Mouse (Mus musculus) MEL-GATA-1-ER (cell line): ENCODE data around the gene Ap2b1.
"Not testable (repeated sequence)": the region's sequence is repeated elsewhere in the genome, so short reads cannot be mapped to it uniquely, and the experiment has no call there.

ENCODE experiments used
- DNase-seq: peaks from one replicate; pipeline ENCODE4 v3.0.0-alpha.2; 2012; ENCODE audit warnings: low read depth; ENCODE audit errors: extremely low read depth

Ap2b1 gene

DNA sequence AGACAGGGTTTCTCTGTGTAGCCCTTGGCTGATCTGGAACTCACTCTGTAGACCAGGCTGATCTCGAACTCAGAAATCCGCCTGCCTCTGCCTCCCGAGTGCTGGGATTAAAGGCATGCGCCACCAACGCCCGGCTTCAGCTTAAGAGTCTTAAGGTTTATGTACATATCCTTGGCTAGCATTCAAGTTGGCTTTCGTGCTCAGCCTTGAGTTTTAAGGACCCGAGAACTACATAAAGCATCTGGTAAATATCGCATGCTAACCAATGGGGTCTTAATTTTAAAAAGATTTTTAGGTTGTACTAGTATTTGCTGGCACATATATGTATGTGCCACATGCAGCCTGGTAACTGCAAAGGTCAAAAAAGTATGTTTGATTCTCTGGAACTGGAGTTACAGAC, 900 bp downstream of the Ap2b1 start:
- no peak for DNase-seq

DNA sequence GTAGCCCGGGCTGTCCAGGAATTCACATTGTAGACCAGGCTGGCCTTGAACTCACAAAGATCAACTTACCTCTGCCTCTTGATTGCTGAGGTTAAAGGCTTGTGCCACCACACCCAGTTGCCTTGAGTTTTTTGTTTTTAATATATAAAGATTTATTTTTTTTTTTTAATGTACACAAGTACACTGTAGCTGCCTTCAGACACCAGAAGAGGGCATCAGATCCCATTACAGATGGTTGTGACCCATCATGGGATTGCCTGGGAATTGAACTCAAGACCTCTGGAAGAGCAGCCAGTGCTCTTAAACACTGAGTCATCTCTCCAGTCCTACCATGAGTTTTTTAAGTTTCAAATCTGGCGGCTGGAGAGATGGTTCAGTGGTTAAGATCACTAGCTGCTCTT, 2.6 kb downstream of the Ap2b1 start:
- no peak for DNase-seq

DNA sequence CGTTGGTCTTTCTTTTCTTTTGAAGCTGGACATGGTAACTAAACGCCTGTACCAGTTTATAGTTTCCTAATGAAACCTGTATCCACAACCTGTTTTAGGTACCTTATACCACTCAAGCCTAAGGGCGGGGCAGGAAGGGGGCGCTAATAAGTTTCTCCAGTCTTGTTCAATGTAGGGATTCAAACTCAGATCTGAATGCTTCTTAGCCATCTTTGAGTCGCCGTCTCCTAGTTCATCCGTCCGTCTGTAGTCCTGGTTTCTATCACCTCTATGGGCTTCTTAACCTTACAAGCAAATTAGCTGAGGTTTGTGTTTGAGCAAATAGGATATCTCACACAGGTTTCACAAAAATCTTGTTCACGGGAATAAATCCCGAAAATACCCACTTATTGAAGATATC, 3.3 kb downstream of the Ap2b1 start:
- DNase-seq = no peak

DNA sequence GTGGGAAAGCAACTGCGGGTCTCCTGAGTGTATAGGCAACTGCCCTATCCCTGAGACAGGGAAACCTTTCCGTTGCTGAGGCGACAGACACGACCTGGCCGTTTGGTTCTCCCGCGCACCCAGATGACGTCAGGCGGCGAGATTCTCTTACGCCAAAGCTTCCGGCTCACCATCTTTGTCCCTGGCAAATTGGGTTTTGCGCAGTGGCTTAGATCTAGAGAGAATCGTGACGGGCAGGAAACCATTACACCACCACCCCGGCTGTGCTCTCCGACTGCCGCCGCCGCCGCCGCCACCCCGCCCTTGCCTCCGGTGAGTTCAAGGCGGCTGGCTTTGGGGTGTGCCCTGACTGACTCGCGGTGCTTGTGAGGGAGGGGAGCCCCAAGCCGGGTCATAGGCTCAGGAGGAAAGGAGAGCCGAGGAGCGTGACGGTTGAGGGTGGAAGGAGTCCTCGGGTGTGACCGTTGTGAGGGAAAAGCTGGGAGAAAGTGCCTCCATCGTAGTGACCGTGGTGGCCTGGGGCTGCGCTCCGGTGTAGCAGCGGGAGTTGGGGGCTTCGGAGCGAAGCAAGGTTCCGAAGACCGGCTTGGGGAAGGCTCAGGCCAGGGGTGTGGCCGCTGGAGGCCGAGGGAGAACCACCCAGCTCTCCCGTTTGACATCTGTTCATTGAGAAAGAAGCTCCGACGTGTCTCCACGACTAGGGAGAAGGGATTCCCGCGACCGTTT, 3.9 kb downstream of the Ap2b1 start, which contains the start of gene Pex12:
Gene Pex12 (minus strand): TSS at position 61 of the 726 bp plus-strand sequence.
- peak; percentile 93 for DNase-seq

DNA sequence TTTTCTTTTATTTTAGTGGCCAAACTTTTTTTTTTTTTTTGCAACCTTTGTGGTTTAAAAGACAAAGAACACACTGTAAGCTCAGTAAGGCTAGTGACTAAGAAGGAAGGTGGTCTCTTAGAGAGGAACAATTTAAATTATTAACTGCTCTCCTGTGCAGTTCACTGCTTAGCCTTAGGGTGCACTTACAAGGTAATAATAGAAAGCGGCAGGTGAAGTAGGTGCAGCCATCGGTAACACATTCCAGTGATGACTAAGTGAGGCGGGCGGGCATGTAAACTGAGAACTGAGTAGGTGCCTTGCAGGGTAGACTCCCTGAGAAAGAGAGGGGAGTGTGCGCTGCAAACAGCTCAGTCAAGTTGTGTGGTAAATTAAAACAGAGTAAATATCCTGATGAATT, 4.9 kb downstream of the Ap2b1 start:
- DNase-seq = no peak

DNA sequence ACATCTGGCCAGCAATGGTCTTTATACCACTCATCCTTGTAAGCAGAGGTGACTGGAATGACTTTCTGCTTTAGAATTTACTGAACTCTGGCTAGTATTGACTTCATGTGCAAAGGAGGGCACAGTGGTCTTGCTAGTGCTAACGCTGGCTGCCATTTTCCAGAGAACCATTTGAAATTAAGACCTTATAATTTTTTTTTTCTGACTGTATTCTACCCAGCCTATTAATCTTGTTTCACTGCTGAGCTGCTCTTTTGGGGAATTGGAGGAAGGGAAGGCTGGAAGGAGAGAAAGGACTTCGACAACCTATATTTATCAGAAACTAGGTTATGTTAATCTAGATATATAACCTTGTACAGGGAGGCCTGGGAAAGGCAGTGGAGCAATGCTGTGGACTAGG, 5.7 kb downstream of the Ap2b1 start:
- DNase-seq = no peak

DNA sequence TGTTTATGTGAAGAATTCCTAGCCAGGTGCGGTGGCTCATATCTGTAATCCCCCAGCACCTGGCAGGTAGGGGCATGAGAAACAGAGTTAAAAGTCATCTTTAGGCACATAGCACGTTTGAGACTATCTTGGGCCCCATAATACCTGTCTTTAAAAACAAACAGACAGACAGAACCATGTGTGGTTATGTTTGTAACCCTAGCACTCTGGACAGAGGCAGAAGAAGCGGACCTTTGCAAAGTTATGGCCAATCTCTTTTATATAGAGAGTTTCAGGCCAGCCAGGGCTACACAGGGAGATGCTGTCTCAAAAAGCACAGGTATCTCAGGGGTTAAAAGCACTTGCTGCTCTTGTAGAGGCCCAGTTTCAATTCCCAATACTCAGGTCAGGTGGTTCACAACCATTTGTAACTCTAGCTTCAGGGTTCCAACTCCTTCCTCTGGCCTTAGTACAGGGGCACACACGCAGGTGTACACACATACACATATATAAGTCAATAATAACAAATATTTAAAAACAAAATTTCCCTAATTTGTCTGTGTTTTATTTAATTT, 8.0 kb downstream of the Ap2b1 start:
- DNase-seq = no peak

DNA sequence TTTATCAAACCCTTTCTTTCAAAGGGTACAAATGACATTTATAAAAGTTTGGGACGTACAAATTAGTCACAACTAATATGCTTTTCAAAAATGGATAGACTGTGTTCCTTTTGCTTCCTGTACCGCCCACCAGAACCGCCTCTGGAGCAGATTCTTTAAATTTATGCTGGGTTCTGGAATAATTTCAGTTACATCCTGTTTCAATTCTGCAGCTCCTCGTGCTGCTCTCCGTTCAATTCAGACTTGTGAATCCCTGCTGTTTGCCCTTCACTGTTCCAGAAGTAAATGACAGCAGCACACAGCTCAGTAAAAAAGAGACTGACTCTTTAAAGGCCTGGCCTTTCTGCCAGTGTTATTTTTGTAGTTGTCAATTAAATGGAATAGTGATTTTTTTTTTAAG, 13.6 kb downstream of the Ap2b1 start:
- no peak for DNase-seq

DNA sequence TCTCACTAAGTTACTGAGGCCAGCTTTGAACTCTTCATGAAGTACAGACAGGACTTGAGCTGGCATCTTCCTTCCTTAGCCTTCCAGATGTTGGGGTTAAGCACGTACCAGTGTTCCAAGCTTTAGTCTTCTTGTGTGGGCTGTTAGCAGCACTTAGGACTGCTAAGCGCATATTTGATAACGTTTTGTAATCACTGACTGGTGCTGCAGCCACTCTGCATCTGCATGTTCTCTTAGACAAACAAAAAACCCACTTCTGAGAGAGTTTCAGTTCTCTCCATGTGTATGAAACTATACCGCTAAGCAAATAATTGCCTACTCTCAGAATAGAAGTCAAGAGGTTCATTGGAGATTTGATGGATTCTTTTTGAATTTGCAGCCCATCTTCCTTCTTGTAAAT, 20.2 kb downstream of the Ap2b1 start:
- no peak for DNase-seq

DNA sequence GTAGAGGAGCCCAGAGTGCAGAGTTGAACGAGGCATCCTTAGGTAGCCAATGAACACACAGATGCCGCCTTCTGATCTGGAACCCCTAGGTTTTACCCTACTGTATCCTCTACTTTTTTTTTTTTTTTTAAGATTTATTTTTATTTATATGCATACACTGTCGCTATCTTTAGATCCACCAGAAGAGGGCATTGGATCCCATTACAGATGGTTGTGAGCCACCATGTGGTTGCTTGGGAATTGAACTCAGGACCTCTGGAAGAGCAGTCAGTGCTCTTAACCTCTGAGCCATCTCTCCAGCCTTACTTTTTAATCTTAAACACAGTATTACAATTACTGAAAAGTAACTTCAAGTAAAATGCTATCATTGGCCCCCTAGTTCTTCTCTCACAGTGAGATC, 27.9 kb downstream of the Ap2b1 start:
- not testable (repeated sequence) for DNase-seq

DNA sequence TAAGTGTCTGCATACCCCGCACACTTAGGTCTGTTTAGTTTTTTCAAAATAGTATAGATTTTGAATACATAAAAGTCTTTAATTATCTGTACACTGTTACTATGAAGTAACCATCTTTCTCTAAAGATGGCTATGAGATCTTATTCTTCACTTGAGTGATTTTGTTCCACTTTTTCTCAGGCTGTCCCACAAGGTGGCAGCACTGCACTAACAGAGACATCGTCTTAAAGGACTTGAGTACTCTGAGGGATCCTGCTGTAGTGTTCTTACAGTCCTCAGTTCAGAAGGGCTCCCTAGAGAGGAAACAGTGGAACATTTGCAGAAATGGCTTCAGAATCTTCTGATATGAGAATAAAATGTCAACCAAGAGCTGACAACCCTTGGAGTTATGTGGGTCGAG, 28.6 kb downstream of the Ap2b1 start:
- peak; percentile 47 for DNase-seq

DNA sequence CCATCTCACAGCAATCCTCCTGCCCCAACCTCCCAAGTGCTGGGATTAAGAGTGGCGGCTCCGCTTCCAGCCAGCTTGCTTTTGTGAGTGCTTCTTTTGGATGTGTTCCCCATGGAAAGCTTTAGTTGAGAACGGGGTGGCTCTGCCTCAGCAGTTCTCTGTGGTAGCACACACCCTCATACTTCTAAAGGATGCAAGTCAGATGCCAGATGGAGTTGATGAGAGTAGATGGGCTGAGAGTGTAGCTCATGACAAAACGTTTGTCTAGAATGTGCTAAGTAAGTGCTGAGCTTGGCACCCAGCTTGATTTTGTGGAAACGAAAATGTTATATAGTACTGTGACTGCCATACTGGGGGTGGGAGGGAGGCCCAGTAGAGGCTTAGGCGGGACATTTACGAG, 37.0 kb downstream of the Ap2b1 start:
- DNase-seq = no peak

DNA sequence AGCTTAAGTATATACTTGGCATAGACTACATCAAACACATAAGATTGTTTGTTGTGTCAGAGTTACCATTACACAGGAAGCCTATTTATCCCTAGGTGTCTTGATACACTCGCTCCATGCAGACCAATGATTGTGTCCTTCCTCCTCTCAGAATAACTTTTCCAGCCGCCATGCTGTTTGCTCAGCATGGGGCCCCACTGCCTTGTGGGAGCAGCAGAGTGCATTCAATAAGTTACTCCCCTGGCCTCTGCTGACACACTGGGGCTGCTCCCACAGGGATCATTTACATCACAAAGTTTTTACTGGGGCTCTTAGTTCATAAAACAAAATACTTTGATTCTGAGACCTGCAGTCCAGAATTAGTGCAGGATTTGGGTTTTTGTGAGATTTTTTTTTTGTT, 40.9 kb downstream of the Ap2b1 start:
- DNase-seq = no peak

DNA sequence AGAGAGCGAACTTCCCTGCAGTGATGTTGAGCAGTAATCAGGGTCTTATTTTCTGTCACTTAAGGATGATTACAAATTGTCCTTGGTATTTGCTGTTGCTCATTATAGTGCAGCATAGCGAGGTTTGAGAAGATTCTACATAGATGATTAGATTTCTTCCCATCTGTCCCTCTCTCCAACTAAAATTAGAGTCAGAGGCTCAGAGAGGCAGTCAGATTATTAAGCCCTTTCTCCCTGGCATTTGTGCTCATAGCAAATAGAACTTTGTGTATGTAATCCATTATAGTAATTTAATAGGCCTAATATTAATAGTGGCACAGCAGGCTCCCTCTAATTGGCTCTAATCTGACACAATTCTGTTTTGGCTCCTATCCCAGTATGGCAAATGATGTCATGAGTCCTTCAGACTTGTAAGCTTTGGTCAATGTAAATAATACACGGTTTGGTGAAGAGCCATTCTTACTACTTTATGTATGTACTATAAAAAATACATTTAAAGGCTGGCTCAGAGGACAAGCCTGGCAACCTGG, 43.0 kb downstream of the Ap2b1 start:
- no peak for DNase-seq

DNA sequence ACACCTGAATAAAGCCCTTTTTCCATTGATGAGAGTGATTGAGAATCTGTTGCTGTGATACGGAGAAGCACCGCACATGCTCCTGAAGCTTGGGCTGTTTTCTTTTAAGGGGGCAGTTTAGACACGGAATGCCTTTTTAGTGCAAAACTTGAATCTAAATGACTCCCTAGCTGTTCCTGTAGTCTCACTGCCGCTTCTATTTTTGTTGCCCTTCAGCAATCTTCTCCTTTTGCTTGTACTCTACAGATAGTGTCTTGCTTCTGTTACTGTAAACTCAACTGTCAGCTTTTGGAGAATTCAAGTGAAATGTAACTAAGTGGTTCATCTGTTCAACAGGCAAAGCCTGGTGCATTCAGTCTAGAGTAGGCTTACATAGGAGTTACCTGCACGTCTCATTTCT, 56.6 kb downstream of the Ap2b1 start:
- DNase-seq = no peak

DNA sequence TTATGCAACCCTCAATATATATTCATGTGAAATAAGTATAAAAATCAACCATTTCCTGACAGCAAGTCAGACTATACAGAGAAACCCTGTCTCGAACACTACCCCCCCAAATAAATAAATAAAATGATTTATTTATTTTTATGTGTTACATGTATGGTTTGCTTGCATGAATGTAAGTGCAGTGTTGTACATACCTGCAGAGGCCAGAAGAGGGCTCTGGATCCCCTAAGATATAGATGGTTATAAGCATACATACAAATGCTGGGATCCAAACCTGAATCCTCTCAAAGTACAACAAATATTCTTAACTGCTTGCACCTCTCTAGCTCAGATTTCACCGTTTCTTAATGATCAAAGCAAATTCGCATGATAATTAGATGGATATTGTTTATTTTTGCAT, 58.6 kb downstream of the Ap2b1 start:
- peak; percentile 15 for DNase-seq

DNA sequence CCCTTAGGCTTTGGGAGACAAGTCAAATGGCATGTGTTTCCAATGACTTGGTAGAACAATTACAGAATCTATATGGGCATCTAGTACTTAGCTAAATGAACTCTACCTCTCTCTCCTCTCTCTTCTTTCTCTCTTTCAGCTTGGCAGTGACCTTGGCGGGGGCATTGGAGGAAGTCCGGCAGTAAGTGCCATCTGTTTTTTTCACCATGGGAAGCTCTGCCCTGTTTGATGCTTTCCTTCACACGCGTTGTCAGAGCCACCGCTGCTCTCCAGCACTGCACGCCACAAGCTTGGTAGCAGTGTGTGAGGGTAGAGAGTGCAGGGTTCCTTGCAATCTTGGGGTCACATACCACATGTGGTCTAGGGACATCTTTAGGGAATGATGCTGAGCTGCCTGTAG, 65.8 kb downstream of the Ap2b1 start:
- DNase-seq = no peak

DNA sequence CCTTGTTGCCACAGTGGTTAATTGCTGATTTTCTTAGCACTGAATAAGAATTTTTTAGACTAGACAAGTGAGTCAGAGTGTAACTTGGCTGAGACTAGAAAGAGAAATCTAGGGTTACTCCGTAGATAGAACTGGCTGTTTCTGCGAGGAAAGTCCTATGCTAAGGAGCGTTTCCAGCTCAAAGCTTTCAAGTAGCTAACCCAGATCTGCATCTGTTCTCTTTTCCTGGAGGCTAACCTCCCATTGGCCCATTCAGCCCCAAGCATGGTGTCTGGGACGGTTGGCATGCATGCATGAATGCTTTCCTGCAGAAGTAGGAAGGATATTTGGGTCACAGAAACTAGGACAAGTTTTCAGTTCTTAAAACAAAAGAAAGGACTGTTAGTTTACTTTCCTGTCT, 72.4 kb downstream of the Ap2b1 start:
- DNase-seq = no peak

DNA sequence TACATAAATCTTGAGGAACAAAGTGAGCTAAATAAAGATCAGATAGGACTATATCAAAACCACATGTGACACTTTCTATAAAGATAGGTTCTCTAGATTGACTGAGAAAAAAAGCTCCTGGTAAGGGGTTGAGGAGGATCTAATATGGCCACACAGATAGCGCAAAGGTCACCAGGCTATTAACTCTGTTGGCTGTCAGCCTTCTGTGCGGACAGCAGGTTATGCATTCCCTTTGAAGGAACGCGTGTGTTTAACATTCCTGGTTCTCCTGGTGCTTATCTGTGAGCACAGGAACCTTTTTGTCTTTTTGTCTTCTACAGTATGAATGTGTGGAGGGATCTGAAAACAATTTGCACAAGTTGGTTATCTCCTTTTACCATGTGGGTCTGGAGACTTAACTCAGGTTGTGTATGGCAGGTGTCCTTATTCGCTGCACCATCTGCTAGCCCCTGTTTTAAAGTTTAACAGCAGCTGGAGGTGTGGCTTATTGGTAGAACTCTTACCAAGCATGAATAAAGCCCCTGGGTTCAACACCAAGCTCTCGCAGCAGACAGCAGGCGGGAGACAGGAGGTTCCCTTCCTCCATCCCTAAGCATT, 81.0 kb downstream of the Ap2b1 start:
- no peak for DNase-seq

DNA sequence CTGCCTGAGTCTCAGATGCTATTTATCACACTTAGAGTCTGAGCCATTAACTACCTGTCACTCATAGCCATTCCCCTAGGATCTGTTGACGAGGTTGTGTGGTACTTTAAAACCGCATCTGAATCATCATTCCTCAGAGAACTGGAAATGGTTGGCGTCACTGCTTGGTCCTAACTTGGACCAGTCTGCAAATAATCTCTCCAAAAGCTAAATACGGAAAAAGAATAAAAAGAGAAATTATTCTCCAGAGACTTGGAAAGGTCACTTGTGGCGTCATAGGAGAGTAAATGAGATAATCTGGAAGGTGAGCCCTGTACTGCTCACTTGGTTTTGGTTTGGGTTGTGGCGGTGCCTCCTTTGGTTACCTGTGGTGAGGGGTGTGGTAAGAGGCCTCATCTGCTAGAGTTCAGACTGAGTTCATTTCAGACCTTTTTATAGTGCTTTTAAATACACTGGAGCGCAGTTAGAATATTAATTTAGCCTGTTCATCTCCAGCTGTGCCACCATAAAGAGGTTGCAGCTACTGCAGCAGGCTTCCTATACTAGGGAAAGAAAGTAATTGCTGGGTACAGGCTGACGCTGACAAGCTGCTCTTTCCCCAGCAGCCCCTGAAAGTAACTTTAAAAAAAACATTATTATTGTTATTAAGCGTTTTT, 84.2 kb downstream of the Ap2b1 start:
- no peak for DNase-seq

DNA sequence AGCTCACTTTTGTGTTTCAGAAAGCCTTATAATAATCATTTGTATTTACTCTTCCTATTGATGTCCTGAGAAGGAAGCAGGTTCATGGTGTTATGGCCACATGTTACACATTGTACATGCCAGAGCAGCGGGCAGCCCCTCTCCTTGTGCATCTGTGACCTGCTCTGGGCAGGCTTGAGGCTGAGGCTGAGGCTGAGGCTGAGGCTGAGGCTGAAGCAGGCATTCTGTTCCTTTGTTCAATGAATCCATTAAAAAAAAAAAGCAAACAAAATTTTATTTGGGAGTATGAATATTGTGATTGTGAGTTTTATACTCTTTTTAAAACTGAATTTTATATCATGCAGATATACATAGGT, 84.7 kb downstream of the Ap2b1 start:
- DNase-seq = no peak

DNA sequence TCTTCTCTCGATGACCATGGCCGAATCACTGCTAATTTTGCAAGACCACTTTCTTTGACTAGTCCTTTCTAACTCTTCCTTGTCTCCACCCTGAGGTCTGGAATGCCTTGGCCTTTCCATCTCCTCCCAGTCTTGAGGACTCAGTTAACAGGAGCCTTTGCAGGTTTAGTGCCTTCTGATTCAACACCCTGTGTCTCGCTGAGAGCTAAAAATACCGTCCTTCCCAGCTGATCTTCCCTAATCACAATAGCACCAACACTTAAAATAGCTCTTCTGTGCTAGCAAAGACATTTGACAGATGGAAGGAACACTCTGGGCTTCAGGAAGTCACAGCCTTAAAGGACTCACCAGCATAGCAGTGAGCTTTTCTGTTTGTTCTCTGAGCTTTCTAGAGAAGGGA, 94.2 kb downstream of the Ap2b1 start:
- DNase-seq = no peak
